Mouse (Mus musculus) gastrocnemius, postnatal 25 days (tissue): ENCODE measurements around the gene Rbm43. TPM values are rescaled to one million over a fixed set of nuclear protein-coding genes. Genes with fewer than 3 reads are reported as not detected.
A peak's percentile ranks its signal among the peaks of the same experiment; 100 is the strongest.

Source experiments
- DNase-seq: peaks from one replicate; pipeline ENCODE4 v3.0.0; 2022
- total RNA-seq, 2 experiments: library from RNA; stranded (reverse); gene quantifications; 1 replicate in 1 of 2; 2 replicates in 1 of 2; pipeline ENCODE4 v1.2.3; 2021

Gene Rbm43
- total RNA-seq, 2 experiments from 2014 or later, result 1.4 to 1.8 TPM

DNA sequence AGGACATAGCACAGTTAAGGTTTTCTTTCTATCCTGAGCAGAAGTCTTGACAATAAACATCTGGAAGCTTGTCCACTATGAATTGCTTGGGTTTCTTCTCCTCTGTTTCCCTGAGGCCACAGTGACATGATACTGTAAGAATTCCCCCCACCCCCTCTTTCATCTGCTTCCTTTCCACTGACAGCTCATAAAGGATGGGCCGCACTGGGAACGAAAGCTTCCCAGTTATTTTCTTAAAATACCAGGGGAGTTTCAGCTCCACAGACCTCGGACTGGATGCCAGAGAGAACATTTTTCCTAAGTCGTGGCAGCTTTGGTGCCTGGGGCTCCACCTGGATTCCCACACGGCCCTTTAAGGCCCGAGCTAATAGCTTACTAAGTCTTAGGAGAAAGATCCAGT is 22.2 kb downstream of the Rbm43 start:
- DNase-seq, result no peak

DNA sequence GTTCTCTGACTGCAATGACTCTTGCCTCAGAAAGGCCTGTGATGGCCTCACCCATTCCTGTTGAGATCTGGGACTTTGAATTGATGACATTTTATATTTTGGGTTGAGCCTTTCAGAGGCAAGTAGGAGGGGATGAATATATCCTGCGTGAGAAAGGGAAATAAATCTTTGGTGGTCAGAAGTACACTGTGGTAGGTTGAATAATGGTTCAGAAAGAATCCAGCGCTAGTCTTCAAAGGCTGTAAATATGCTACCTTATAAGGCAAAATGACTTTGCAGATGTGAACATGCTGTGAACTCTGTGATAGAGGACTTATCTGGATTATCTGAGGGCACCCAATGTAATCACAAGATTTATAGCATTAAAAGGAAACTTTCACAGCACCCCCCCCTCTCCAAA is 23.1 kb downstream of the Rbm43 start:
- no peak for DNase-seq

DNA sequence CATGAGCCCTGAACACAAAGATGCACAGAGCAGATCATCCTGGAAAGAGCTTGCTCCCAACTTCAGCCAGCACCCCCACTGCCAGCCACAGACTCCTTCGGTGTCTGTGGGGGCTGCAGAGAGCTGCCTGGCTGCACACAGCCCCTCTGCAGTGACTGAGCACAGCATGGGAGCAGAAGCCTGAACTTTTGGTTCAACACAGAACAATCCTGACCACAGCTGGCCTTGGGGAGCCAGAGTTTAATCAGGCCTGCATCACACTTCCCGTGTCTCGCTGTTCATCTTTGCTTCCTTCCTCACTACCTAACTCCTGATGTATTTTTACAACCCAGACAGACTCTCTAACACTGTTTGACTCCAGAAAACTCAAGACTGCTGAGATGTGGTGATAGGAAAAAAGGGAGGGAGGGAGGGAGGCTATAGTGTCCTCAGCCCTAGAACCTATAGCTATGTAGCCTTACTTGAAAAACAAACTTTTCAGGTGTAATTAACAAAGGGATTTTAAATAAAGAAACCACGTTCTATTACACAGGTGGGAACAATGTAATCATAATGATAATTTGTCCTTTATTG is 27.3 kb downstream of the Rbm43 start:
- no peak for DNase-seq

DNA sequence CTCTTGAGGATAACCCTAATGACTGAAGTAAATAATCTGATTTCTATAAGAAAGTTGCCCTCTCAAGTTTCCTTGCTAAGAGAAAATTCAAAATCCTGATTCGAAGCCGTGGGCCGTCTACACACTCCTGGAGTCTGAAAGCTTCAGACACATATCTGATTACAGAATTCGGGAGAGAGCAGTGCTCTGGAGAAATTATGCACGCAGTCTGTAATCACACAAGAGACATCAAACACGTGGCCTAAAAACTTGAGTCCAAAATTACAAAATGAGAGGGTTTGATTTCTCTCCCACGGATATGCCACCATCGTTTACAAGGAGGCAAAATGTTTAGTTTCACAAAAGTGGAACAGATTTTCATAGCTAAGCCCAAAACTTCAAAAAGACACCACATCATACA is 29.3 kb downstream of the Rbm43 start:
- no peak for DNase-seq

DNA sequence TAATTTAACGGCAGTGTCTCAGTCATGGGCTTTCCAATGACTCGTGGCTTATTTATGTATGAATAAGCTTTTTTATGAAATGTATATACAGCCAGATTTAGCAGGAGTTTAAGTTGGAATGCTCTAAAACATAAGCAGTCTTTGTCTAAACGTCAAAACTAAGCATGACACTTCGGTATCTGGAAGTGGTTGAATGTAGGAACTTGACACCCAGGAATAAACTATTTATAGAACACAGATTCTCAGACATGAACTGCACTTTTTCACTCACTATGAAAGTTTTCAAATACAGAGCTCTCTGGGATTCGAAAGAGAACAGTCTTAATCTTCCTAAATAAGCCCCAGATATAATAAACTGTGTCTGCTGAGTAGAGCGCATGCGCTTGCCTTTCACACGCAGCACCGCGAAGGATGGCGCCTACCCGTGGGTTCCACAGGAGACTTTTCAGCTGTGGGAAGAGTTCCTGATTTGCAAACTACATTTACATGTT is 42.5 kb downstream of the Rbm43 start:
- DNase-seq, result no peak

DNA sequence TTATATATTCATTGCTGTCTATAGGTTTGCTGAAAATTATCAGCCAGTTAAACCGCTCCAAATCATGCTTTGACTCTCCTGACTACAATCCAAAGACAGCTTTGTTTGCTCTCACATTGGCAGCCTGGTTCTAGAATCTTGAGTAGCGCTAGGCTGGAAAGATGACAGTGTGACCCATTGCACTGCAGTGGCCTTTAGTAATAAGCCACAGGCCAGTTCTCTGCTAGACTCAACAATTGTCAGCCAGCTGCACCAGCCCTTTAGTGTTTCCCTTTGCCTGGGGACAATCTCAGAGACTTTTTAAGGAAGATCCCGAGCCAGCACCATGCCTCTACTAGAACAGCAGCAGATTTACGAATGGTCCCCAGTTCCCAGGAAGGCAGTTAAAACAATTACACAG is 44.0 kb downstream of the Rbm43 start:
- no peak for DNase-seq

DNA sequence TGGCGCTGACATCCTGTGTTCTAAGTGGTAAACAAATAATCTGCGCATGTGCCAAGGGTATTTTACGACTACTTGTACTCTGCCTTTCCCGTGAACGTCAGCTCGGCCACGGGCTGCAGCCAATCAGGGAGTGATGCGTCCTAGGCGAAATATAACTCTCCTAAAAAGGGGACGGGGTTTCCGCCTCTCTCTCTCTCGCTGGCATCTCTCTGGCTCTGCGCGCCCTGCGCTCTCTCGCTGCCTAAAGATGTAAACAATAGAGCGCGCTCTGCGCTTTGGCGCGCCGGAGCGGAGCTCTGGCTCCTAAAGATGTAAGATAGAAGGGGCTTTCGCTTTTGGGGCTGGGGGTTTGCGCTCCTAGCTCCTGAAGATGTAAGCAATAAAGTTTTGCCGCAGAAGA is 44.8 kb downstream of the Rbm43 start:
- DNase-seq, result peak; percentile 22

DNA sequence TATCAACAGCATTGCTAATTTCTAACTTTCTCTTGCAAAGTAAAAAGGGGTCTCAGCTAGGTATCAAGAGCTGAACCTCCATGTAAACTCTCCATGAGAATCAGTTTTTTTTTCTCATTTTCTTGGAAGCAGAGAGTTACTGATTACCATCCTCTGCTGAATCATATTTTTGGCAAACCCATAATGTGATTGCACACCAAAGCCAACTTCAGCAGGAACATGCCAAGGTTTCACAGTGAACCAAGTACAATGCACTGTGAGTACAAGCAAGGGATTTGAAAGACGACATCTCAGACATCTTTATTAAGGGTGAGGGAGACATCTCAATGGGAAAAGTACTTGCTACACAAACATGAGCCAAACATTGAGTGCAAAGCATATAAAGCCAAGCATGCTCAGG is 54.8 kb downstream of the Rbm43 start:
- DNase-seq, result no peak

Other genes with a start within 250 kb of the Rbm43 start
- gene Nmi, start 38.3 kb upstream of the Rbm43 start, total RNA-seq, result 1 to 10 TPM; 2.4 to 3.6 TPM
- gene Tnfaip6, start 102.8 kb upstream of the Rbm43 start, total RNA-seq, result 1 to 10 TPM; 1.2 to 1.8 TPM
- gene Rif1, start 137.7 kb upstream of the Rbm43 start, total RNA-seq, result 10 to 100 TPM in 1 of 2 experiments, 1 to 10 TPM in 1; 9.0 to 10.4 TPM